Mouse (Mus musculus) liver, embryonic 15.5 days (tissue): Measurements from ENCODE around the gene Robo2. TPM values are rescaled to one million over a fixed set of nuclear protein-coding genes. Genes with fewer than 3 reads are reported as not detected.

Experiments used
- ATAC-seq: fragments of 200-750 bp; cut with Nextera tagmentation; 2 replicates; pipeline ENCODE4 v1.8.0; 2017; ENCODE audit warnings: moderate number of reproducible peaks, mild to moderate bottlenecking, moderate library complexity; ENCODE audit not compliant: insufficient read depth
- H3K27ac ChIP-seq: fragments of 300-500 bp; sonication (generic); replicated peaks from 2 replicates; pipeline ENCODE4 v1.5.1; 2015; ENCODE audit warnings: mild to moderate bottlenecking, inconsistent platforms
- H3K27me3 ChIP-seq: fragments of 300-500 bp; sonication (generic); 2 replicates; pipeline ENCODE4 v1.6.1; 2015; ENCODE audit warnings: mild to moderate bottlenecking, inconsistent platforms
- H3K36me3 ChIP-seq: fragments of 300-500 bp; sonication (generic); replicated peaks from 2 replicates; pipeline ENCODE4 v1.6.1; 2015; ENCODE audit warnings: moderate library complexity, mild to moderate bottlenecking, inconsistent platforms
- H3K4me1 ChIP-seq: fragments of 300-500 bp; sonication (generic); replicated peaks from 2 replicates; pipeline ENCODE4 v1.6.1; 2015; ENCODE audit warnings: inconsistent platforms
- H3K4me2 ChIP-seq: fragments of 300-500 bp; sonication (generic); 2 replicates; pipeline ENCODE4 v1.6.1; 2015; ENCODE audit warnings: moderate library complexity, mild to moderate bottlenecking, inconsistent platforms
- H3K4me3 ChIP-seq: fragments of 300-500 bp; sonication (generic); replicated peaks from 2 replicates; pipeline ENCODE4 v1.5.1; 2015; ENCODE audit warnings: mild to moderate bottlenecking, inconsistent platforms
- H3K9ac ChIP-seq: fragments of 300-500 bp; sonication (generic); 2 replicates; pipeline ENCODE4 v1.6.1; 2015; ENCODE audit warnings: moderate library complexity, mild to moderate bottlenecking, inconsistent platforms
- H3K9me3 ChIP-seq: fragments of 300-500 bp; sonication (generic); replicated peaks from 2 replicates; pipeline ENCODE4 v1.6.1; 2016; ENCODE audit warnings: inconsistent platforms
- WGBS: fragments of 180-500 bp; shearing (Covaris S2); methylation state at CpG from one replicate; pipeline ENCODE4 v1.1.7; 2015; ENCODE audit warnings: mixed read lengths; ENCODE audit not compliant: insufficient replicate concordance; 5-methylcytosine and 5-hydroxymethylcytosine counted together
- polyA plus RNA-seq: library from polyadenylated mRNA; unstranded; fragments of >200 nt; fragmentation: Nextera tagmentation; extraction: Ambion mirVana; gene quantifications from 2 replicates; pipeline ENCODE4 v1.2.1, GENCODE M21; 2015

The Robo2 gene
- polyA plus RNA-seq, 1 experiment from 2014 or later, result 2.8 TPM

DNA sequence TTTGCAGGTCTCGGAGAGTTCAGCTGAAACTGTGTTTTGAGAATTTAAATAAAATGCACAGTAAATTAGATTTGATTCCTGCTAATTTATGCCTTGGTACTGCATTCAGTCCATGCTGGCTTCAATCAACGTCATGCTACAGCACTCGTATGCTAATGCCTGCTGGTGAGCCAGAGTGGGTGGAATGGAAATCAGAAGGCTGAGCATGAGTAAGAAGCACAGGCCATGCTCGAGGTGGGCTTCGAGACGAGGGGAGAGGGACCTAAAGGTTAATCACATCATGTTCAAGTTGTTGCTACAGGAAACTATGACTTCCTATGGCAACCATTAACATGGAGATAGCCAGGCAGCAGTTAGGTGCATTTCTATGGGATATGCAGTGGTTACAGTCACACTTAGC lies 420.4 kb downstream of the Robo2 start:
- no peaks in the 10 kb centered on the region for H3K27me3 ChIP-seq
- no peaks in the 10 kb centered on the region for H3K4me1 ChIP-seq
- no peak overlapping the region for H3K4me2 ChIP-seq
- WGBS, result 56% methylated on average over 6 of the region's 6 CpGs
- H3K36me3 ChIP-seq, result no peaks in the 10 kb centered on the region
- no peak for ATAC-seq
- no peak overlapping the region for H3K4me3 ChIP-seq
- H3K9ac ChIP-seq, result no peak overlapping the region
- no peaks in the 10 kb centered on the region for H3K9me3 ChIP-seq
- no peak overlapping the region for H3K27ac ChIP-seq

DNA sequence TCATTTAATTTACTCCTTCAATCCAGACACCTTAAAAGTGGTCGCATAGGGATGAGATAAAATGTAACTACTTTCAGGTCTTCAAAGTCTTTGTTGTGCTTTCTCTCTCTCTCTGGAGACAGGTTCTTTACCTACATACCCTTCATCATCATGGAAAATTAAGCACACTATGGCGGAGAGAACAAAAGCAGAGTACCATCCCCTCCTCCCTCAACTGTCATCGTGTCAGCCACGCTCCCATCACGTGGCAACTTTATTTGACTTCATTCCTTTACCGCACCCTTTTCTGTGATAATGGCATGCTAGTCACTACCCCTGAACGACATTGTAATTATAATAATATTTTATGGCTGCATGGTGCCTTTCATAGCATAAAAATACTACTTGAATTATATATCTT lies 442.1 kb downstream of the Robo2 start:
- no peak for ATAC-seq
- Histone ChIP-seq H3K4me2 (no peak overlapping the region), H3K36me3 (no peaks in the 10 kb centered on the region), H3K4me3 (no peak overlapping the region), H3K27me3 (no peaks in the 10 kb centered on the region), H3K4me1 (no peaks in the 10 kb centered on the region), H3K27ac (no peak overlapping the region), H3K9ac (no peak overlapping the region), H3K9me3 (no peaks in the 10 kb centered on the region)
- 65% methylated on average over 7 of the region's 7 CpGs for WGBS

DNA sequence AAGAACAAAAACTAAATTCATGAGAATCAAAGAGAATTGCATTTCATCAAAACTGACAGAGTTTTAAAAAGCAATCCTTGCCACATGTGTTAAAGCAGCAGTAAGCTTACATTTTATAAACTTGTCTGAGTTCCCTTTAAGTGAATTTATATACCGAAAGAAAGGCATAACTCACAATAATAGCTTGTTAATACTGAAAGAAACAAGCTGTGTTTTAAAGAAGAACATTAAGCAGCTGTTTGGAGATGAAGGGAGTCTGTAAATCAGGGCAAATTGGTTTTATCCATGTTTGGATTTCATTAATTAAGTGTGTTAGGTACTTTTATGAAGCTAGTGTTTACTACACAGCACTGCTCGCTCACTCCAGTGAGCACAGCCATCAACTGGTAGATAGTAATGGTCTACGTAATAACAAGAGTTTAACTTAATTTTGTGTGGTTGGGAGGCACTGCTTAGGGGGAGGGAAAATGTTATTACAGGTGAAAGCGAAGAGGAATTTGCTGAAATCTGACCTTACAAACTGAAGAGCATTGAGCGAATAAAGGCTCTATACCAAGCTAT lies 447.2 kb downstream of the Robo2 start:
- ATAC-seq, result no peak
- H3K4me3 ChIP-seq, result no peak overlapping the region
- H3K9me3 ChIP-seq, result no peaks in the 10 kb centered on the region
- no peaks in the 10 kb centered on the region for H3K27me3 ChIP-seq
- WGBS, result 66% methylated on average over 5 of the region's 5 CpGs
- no peaks in the 10 kb centered on the region for H3K36me3 ChIP-seq
- H3K4me1 ChIP-seq, result no peaks in the 10 kb centered on the region
- no peak overlapping the region for H3K27ac ChIP-seq
- no peak overlapping the region for H3K9ac ChIP-seq
- no peak overlapping the region for H3K4me2 ChIP-seq

DNA sequence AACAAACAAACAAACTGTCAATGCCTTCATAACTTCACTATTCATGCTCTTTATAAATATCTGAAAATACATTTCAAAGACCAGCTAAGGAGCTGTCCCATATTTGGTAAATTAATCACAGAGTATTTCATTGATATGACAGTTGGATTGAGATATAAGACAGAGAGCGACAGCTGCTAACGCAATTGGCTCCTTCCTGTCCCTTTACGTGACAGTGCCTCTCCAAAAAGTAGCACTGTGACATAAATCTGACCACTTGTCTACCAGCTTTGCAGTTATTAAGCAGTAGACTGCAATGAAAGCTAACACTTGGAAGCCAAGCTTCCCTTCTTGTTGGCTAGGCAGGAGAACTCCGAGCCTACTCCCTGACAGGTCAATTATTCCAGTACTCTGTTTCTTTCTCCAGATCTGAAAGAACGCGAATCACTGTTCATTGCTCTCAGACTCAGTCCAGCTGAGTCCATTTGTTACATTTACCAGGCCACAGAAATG lies 452.1 kb downstream of the Robo2 start:
- Histone ChIP-seq H3K36me3 (no peaks in the 10 kb centered on the region), H3K27me3 (no peaks in the 10 kb centered on the region), H3K9ac (no peak overlapping the region), H3K27ac (no peak overlapping the region), H3K4me3 (no peak overlapping the region), H3K9me3 (no peaks in the 10 kb centered on the region), H3K4me2 (no peak overlapping the region), H3K4me1 (no peaks in the 10 kb centered on the region)
- no peak for ATAC-seq
- 65% methylated on average over 6 of the region's 6 CpGs for WGBS

DNA sequence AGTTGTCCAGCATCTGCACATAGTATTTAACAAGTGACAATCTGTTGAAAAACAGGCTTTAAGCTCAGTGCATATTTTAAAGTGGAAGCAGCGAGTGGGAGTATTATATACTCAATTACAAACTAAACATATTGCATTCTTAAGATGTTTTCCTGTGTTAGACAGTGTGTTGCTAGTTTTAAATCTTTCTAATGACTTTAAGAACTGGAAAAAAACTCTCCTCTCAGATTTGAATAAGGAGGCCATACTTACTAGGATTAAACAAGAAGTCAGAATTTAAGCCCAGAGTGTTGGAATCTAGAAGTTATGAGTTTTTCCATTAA lies 453.1 kb downstream of the Robo2 start:
- H3K36me3 ChIP-seq, result no peaks in the 10 kb centered on the region
- no peak overlapping the region for H3K4me2 ChIP-seq
- ATAC-seq, result no peak
- no peak overlapping the region for H3K27ac ChIP-seq
- H3K4me1 ChIP-seq, result no peaks in the 10 kb centered on the region
- WGBS, result 51% methylated on average over 1 of the region's 1 CpGs
- H3K9me3 ChIP-seq, result no peaks in the 10 kb centered on the region
- H3K27me3 ChIP-seq, result no peaks in the 10 kb centered on the region
- H3K9ac ChIP-seq, result no peak overlapping the region
- no peak overlapping the region for H3K4me3 ChIP-seq

DNA sequence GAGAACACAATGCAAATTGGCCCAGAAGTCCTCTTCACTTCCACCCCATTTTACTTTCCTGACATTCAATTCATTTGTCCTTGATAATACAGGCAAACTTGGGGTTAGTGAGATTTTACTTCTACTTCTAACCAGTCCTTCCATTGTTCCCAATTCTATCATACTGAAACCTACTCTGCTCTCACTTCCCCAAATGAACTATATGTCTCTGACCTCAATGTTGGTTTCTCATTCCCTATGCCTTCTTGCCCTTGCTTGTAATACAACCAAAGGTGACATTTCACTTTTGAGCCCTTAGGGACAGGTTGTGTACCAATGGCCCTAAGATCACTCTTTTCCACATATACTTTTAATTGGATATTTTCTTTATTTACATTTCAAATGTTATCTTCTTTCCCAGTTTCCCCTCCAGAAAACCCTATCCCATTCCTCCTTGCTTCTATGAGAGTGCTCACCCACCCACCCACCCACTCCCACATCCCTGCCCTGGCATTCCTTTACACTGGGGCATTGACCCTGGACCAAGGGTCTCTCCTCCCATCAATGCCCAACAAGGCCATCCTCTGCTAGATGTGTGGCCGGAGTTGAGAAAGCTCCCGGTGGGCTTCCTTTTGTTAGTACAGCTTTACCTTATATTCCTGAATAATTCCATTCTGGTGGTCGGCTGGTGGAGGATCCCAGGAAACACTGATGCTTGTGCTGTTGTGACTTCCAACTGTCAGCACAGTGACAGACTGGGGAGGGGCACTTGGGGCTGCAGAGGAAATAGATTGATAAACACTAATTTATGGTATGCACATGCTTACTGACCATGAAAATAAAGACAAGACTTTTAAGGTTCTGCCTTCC lies 453.7 kb downstream of the Robo2 start:
- Histone ChIP-seq H3K9me3 (no peaks in the 10 kb centered on the region), H3K4me2 (no peak overlapping the region), H3K9ac (no peak overlapping the region), H3K36me3 (no peaks in the 10 kb centered on the region), H3K27ac (no peak overlapping the region), H3K27me3 (no peaks in the 10 kb centered on the region), H3K4me3 (no peak overlapping the region), H3K4me1 (no peaks in the 10 kb centered on the region)
- ATAC-seq, result no peak
- 54% methylated on average over 3 of the region's 3 CpGs for WGBS

DNA sequence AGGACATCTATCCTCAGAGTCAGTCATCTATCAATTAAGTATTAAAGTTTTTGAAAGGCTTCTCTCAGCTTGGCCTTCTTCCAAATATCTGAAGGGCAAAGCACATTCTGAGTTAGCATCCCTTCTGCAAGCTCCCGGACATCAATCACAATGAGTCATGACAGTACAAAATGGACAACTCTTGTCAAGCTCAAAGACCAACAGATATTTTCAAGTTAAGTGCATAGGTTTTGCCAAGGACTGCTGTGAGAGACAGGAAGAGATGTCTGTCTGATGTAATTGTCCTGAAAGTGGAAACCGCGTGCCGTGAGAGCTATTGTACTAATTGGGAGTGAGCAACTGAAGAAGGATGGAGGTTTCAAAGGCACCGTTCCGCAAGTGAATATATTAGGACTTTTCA lies 465.5 kb downstream of the Robo2 start:
- Histone ChIP-seq H3K27me3 (no peaks in the 10 kb centered on the region), H3K36me3 (no peaks in the 10 kb centered on the region), H3K4me2 (no peak overlapping the region), H3K4me3 (no peak overlapping the region), H3K27ac (no peak overlapping the region), H3K4me1 (no peaks in the 10 kb centered on the region), H3K9me3 (no peaks in the 10 kb centered on the region), H3K9ac (no peak overlapping the region)
- 78% methylated on average over 6 of the region's 6 CpGs for WGBS
- ATAC-seq, result no peak

DNA sequence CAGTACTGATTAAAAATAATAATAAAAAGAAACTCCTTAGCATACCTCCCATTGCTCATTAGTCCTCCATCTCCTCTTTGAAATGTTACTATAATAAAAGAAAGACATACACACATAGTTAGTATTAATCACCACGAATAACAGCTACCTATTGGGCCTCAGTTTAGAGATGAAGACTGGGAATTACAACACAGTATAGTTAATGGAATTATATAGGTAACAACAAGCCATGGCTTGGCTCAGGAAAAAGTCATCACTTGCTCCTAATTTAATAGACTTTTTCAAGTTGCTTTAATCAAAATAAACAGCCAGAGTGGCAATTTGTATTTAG lies 471.4 kb downstream of the Robo2 start:
- Histone ChIP-seq H3K9me3 (no peaks in the 10 kb centered on the region), H3K4me2 (no peak overlapping the region), H3K27ac (no peak overlapping the region), H3K36me3 (no peaks in the 10 kb centered on the region), H3K4me1 (no peaks in the 10 kb centered on the region), H3K4me3 (no peak overlapping the region), H3K27me3 (no peaks in the 10 kb centered on the region), H3K9ac (no peak overlapping the region)
- 26% methylated on average over 1 of the region's 1 CpGs for WGBS
- ATAC-seq, result no peak

DNA sequence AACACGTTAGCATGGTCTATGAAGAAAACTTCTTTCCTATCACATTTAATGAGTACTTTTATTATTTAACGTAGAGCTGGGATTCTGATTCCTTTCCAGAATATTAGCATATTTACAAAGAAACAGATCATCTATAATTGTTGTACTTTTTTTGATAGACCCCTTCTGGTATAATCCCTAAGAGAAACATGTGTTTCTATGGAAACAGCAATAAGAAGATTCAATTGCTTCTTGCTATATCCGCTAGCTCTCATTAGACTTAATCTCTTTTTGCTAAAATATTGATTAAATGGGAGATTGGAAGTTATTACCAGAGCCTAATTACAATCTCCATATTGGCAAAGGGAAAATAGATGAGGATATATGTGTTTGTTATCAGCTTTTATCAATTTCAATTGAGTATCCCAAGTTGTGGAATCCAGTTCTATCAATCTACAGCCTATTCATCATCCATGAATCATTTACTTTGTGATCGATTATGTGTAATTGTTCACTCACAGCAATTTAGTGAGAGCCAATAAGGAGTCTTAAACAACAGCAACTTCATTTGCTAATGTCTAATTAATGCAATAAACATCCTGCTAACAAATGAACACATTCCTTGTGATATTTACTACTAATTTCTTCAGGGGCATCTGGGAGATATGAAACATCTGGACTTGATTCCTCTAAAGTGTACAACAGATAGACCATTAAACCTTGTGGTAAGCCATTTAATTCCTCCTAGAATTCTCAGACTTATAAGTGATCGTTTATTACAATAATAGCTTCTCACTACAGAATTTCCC lies 472.0 kb downstream of the Robo2 start:
- 61% methylated on average over 5 of the region's 5 CpGs for WGBS
- H3K36me3 ChIP-seq, result no peaks in the 10 kb centered on the region
- no peak overlapping the region for H3K27ac ChIP-seq
- no peak for ATAC-seq
- no peaks in the 10 kb centered on the region for H3K4me1 ChIP-seq
- no peaks in the 10 kb centered on the region for H3K9me3 ChIP-seq
- H3K4me3 ChIP-seq, result no peak overlapping the region
- no peaks in the 10 kb centered on the region for H3K27me3 ChIP-seq
- no peak overlapping the region for H3K9ac ChIP-seq
- no peak overlapping the region for H3K4me2 ChIP-seq

DNA sequence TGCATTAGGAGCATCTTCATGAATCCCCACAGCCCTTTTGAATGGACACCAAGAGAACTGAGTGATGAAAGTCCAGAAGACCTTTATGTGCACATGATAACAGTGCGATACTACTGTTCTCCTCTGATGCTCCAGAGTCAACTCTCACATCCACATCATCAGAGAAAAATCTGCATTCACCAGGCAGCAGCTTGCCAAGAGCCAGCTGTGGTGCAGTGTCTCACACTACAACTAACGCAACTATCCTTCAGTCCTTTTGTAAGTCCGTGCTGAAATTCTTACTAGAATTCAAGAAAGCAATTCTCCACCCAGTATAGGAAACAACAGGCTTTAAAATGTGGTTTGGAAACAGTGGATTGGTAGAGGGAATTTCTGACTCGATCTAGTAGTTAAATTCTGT lies 481.3 kb downstream of the Robo2 start:
- Histone ChIP-seq H3K27me3 (no peaks in the 10 kb centered on the region), H3K27ac (no peak overlapping the region), H3K4me2 (no peak overlapping the region), H3K9me3 (no peaks in the 10 kb centered on the region), H3K4me1 (no peaks in the 10 kb centered on the region), H3K4me3 (no peak overlapping the region), H3K36me3 (no peaks in the 10 kb centered on the region), H3K9ac (no peak overlapping the region)
- WGBS, result 68% methylated on average over 4 of the region's 4 CpGs
- ATAC-seq, result no peak

DNA sequence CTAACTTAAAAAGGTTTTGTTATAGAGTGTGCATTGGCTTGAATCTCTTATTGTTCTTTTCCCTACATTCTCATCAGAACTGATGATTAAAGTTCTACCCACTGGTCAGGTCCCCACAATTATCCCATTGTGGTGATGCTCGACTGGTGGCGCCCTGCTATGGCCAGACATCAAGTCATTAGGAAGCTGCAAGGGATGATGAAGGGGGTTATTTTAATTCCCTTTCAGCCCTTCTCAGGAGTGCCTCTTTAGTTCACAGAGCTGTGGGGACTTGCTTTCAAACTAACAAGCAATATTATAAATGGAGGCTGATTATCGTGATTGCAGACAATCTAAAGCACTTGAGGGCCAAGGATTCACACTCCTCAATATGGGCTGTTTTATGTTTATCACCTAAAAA lies 484.1 kb downstream of the Robo2 start:
- Histone ChIP-seq H3K27me3 (no peaks in the 10 kb centered on the region), H3K9me3 (no peaks in the 10 kb centered on the region), H3K4me3 (no peak overlapping the region), H3K9ac (no peak overlapping the region), H3K4me1 (no peaks in the 10 kb centered on the region), H3K36me3 (no peaks in the 10 kb centered on the region), H3K27ac (no peak overlapping the region), H3K4me2 (no peak overlapping the region)
- 70% methylated on average over 3 of the region's 3 CpGs for WGBS
- ATAC-seq, result no peak
